Mouse (Mus musculus) megakaryocyte, embryonic 14.5 days (primary cell): ENCODE measurements around the gene Mt1.

Source experiments
- FLI1 ChIP-seq: IDR thresholded peaks from 2 replicates; pipeline ENCODE4 v1.6.1; 2012; ENCODE audit warnings: low read length, inconsistent platforms, mixed read lengths
- GATA1 ChIP-seq: IDR thresholded peaks from 3 replicates; pipeline ENCODE4 v1.6.1; 2012; ENCODE audit warnings: mixed read lengths, low read length, inconsistent platforms, borderline replicate concordance

DNA sequence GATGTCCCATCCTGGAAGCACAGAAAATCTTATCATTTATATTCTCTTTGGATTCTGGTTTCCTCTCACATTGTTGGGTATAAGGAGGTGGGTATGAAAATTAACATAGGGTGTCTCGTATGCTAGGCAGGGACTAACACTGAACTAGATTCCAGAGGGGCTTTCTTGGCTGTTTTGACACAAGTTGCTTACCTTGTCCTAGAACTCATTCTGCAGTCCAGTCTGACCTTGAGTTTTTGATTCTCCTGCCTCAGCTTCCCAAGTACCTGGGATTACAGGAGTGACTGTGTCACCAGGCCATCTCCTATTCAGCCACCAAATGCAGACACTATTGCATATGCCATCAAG lies 1.7 kb downstream of the Mt1 start:
- TF ChIP-seq GATA1: no peak
- no peak for TF ChIP-seq FLI1
